In the genomic region with DNA sequence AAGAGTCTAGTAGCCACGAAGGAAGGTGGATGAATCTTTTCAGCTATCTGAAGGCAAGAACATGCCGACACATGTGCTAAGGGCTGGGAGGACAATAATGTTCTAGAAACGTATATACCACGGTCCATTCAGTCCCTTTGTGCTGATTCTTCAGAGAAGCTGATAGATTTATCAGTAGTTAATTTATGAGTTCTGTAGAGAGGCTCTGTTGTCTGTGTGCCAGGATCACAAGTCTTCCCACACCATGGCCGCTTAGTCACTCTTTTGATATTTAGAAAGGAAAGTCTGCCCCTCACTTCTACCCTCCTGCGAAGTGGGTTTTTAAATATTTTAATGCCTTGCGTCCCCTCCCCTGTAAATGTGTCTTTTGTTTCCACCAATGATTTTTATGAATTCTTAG, we compare ENCODE assay signal across 21 mouse cellular contexts.
"Had no signal": no experiment of that assay in that cellular context is flagged by ENCODE, and none has a peak within 500 bp of the region (broad histone marks: within the 10 kb centered on the region; RNA-seq: fewer than 3 reads in every experiment).

No protein-coding gene starts in this region.

- H3K36me3 ChIP-seq: neural tube, embryonic 13.5 days had no signal

- H3K9me3 ChIP-seq: limb, embryonic 12.5 days; limb, embryonic 15.5 days; lung, embryonic 15.5 days; neural tube, embryonic 13.5 days; stomach, embryonic 15.5 days had no signal

- H3K27me3 ChIP-seq: limb, embryonic 12.5 days; limb, embryonic 15.5 days; lung, embryonic 15.5 days; neural tube, embryonic 13.5 days; stomach, embryonic 15.5 days had no signal

- ATAC-seq: liver, postnatal 0 days had no signal

- H3K27ac ChIP-seq: layer of hippocampus, adult 2 months; left cerebral cortex, adult 2 months; limb, embryonic 12.5 days; limb, embryonic 15.5 days; liver, embryonic 14.5 days; lung, embryonic 15.5 days; neural tube, embryonic 13.5 days; stomach, embryonic 15.5 days had no signal

- H3K4me2 ChIP-seq: limb, embryonic 12.5 days; limb, embryonic 15.5 days; liver, embryonic 11.5 days; lung, embryonic 15.5 days; midbrain, embryonic 11.5 days; neural tube, embryonic 13.5 days; stomach, embryonic 15.5 days had no signal

- H3K9ac ChIP-seq: limb, embryonic 12.5 days; limb, embryonic 15.5 days; liver, embryonic 14.5 days; liver, postnatal 0 days; lung, embryonic 15.5 days; neural tube, embryonic 13.5 days; stomach, embryonic 15.5 days had no signal

- H3K4me3 ChIP-seq: layer of hippocampus, adult 2 months; left cerebral cortex, adult 2 months; limb, embryonic 12.5 days; limb, embryonic 15.5 days; lung, embryonic 15.5 days; neural tube, embryonic 13.5 days; stomach, embryonic 15.5 days had no signal

- DNase-seq: kidney, adult 11 months; kidney, adult 9 months; kidney, postnatal 25 days; layer of hippocampus, postnatal 36 days; liver, postnatal 0 days; lung, postnatal 10 days; lung, postnatal 36 days; midbrain, embryonic 14.5 days; right cerebral cortex, postnatal 25 days; spleen, adult 18-20 months; thymus, postnatal 25 days had no signal

- H3K4me1 ChIP-seq: limb, embryonic 12.5 days; limb, embryonic 15.5 days; lung, embryonic 15.5 days; neural tube, embryonic 13.5 days; stomach, embryonic 15.5 days had no signal
